9 mouse cellular contexts compared by ENCODE assay signal in the genomic region with DNA sequence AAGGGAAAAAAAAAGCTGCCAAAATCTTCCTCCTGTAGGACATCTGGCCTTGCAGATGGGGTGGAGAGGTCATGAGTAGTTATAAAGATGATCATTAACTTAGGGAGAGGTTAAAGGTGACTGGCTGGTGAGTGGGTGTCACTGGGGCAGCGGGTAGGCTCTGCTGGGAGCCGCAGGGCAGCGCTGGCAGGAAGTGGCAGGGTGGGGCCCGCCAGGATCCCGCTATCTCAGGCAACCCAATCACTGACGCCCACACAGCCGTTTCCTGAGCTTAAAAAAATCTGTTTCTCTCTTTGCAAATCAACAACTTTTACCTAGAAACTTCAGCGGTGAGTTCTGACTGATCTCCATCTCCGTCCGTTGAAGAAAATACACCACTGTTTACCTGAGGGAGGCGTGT. TPM values are rescaled to one million over a fixed set of nuclear protein-coding genes. Genes with fewer than 3 reads are reported as not detected.
A peak's percentile ranks its signal among the peaks of the same experiment; 100 is the strongest.
DNase-seq lines count a peak whose midpoint lies in the region; ATAC-seq and TF ChIP-seq lines count a peak whose summit lies in the region.
"Had no signal": no experiment of that assay in that cellular context is flagged by ENCODE, and none has a peak within 500 bp of the region (broad histone marks: within the 10 kb centered on the region; RNA-seq: fewer than 3 reads in every experiment).

No protein-coding gene starts in this region.

- 38% methylated on average over 11 of the region's 11 CpGs for WGBS in kidney, embryonic 16.5 days
- 60% methylated on average over 11 of the region's 11 CpGs for WGBS in intestine, embryonic 16.5 days

- H3K4me3 ChIP-seq in ES-Bruce4 (ENCODE audit: low read depth, low read length) = no peak overlapping the region
- no peak overlapping the region for H3K4me3 ChIP-seq in kidney, embryonic 16.5 days (ENCODE audit: low read length)
- no peak overlapping the region for H3K4me3 ChIP-seq in intestine, embryonic 16.5 days (ENCODE audit: low read length)
- H3K4me3 ChIP-seq: limb, embryonic 13.5 days had no signal

- H3K4me1 ChIP-seq in ES-Bruce4 (ENCODE audit: control insufficient read depth, insufficient read depth, low read length) = peaks cover 9% of the 10 kb centered on the region
- H3K4me1 ChIP-seq in kidney, embryonic 16.5 days (ENCODE audit: insufficient read depth, low read length) = peaks cover 13% of the 10 kb centered on the region
- H3K4me1 ChIP-seq in intestine, embryonic 16.5 days (ENCODE audit: control insufficient read depth, insufficient read depth, low read length) = no peaks in the 10 kb centered on the region
- H3K4me1 ChIP-seq: limb, embryonic 13.5 days had no signal

- no peak for DNase-seq in ovary, postnatal 10 days (ENCODE audit: low spot score)
- no peak for DNase-seq in embryo, embryonic 11 days
- no peak for DNase-seq in gastrocnemius, postnatal 14 days

- H3K27me3 ChIP-seq in ES-Bruce4 (ENCODE audit: control insufficient read depth, insufficient read depth, low read length, poor library complexity, severe bottlenecking) = no peaks in the 10 kb centered on the region
- H3K27me3 ChIP-seq in kidney, embryonic 16.5 days (ENCODE audit: insufficient read depth, low read length) = no peaks in the 10 kb centered on the region
- H3K27me3 ChIP-seq in intestine, embryonic 16.5 days (replicated peaks; ENCODE audit: control insufficient read depth, insufficient read depth, low read length) = no peaks in the 10 kb centered on the region
- H3K27me3 ChIP-seq: limb, embryonic 13.5 days had no signal

- intact Hi-C loops in gastrocnemius, postnatal 14 days (cut with DNase I; ENCODE audit: low total_unique reads) = no loop called here

- H3K27ac ChIP-seq in ES-Bruce4 (ENCODE audit: insufficient read depth, low read length) = peak overlapping the region; percentile 76
- peak overlapping the region; percentile 69 for H3K27ac ChIP-seq in kidney, embryonic 16.5 days (ENCODE audit: low read length)
- H3K27ac ChIP-seq in intestine, embryonic 16.5 days (ENCODE audit: low read length) = no peak overlapping the region
- H3K27ac ChIP-seq: limb, embryonic 13.5 days had no signal

- ATAC-seq in granulocyte monocyte progenitor cell, adult 5-6 weeks (replicated peaks; ENCODE audit: poor library complexity, severe bottlenecking) = peak; percentile 52
- ATAC-seq in kidney, embryonic 16.5 days (ENCODE audit: low FRiP score, low TSS enrichment) = no peak
- ATAC-seq in megakaryocyte, adult 5-6 weeks (ENCODE audit: poor library complexity, severe bottlenecking) = peak; percentile 70
- no peak for ATAC-seq in intestine, embryonic 16.5 days

- TF ChIP-seq CTCF in ES-Bruce4 (IDR thresholded peaks at IDR 0.05; ENCODE audit: low read depth, low read length) = no peak

- no peak for TF ChIP-seq POLR2A in ES-Bruce4 (IDR thresholded peaks at IDR 0.05; ENCODE audit: insufficient read depth, low read length)

- H3K9ac ChIP-seq in ES-Bruce4 (ENCODE audit: low read depth, poor library complexity, severe bottlenecking) = no peak overlapping the region
- no peak overlapping the region for H3K9ac ChIP-seq in kidney, embryonic 16.5 days (replicated peaks; ENCODE audit: low read length)
- no peak overlapping the region for H3K9ac ChIP-seq in intestine, embryonic 16.5 days (ENCODE audit: low read depth, low read length)
- H3K9ac ChIP-seq: limb, embryonic 13.5 days had no signal

- H3K36me3 ChIP-seq in ES-Bruce4 (ENCODE audit: control insufficient read depth, insufficient read depth, low read length, poor library complexity, severe bottlenecking) = no peaks in the 10 kb centered on the region; the same call in 1 of the 2 replicates
- peaks cover 28% of the 10 kb centered on the region for H3K36me3 ChIP-seq in kidney, embryonic 16.5 days (ENCODE audit: insufficient read depth, low read length)
- H3K36me3 ChIP-seq in intestine, embryonic 16.5 days (ENCODE audit: control insufficient read depth, insufficient read depth, low read length) = peaks cover 10% of the 10 kb centered on the region; the same call in 1 of the 2 replicates

- H3K9me3 ChIP-seq in ES-Bruce4 (replicated peaks; ENCODE audit: control insufficient read depth, insufficient read depth, low read length, poor library complexity, severe bottlenecking) = no peaks in the 10 kb centered on the region
- H3K9me3 ChIP-seq in kidney, embryonic 16.5 days (ENCODE audit: low read length) = no peaks in the 10 kb centered on the region
- no peaks in the 10 kb centered on the region for H3K9me3 ChIP-seq in intestine, embryonic 16.5 days (ENCODE audit: control insufficient read depth, low read length)
- H3K9me3 ChIP-seq: limb, embryonic 13.5 days had no signal

- H3K4me2 ChIP-seq in kidney, embryonic 16.5 days (replicated peaks; ENCODE audit: low read depth, low read length) = no peak overlapping the region
- no peak overlapping the region for H3K4me2 ChIP-seq in intestine, embryonic 16.5 days (ENCODE audit: low read depth, low read length)
- H3K4me2 ChIP-seq: limb, embryonic 13.5 days had no signal

- TF ChIP-seq EP300 in ES-Bruce4 (IDR thresholded peaks at IDR 0.05; ENCODE audit: insufficient read depth, low read depth, low read length) = no peak

RNA-seq across cellular contexts. Expression of a gene that starts 35.4 kb away (rescaled TPM):
- polyA plus RNA-seq in ES-Bruce4 (2011; ENCODE audit: insufficient read depth, insufficient read length, low read depth, missing spikeins) = 44.7 and 47.0 TPM in 2 replicates
- 1.9 and 5.5 TPM in 2 replicates for total RNA-seq in granulocyte monocyte progenitor cell, adult 5-6 weeks (2014; fragmentation: Nextera tagmentation)
- total RNA-seq in granulocyte monocyte progenitor cell, adult 5-6 weeks (2017) = 2.8 and 3.2 TPM in 2 replicates
- 10.1 and 10.4 TPM in 2 replicates for polyA plus RNA-seq in kidney, embryonic 16.5 days (2015; fragmentation: Nextera tagmentation; extraction: Ambion mirVana)
- 70.6 and 72.1 TPM in 2 replicates for total RNA-seq in megakaryocyte, adult 5-6 weeks (2015)
- 18.9 and 25.5 TPM in 2 replicates for total RNA-seq in megakaryocyte, adult 5-6 weeks (2017)
- polyA plus RNA-seq in intestine, embryonic 16.5 days (2015; fragmentation: Nextera tagmentation; extraction: Ambion mirVana) = 3.6 and 5.1 TPM in 2 replicates
- 10 to 100 TPM; 19.1 to 24.1 TPM for total RNA-seq in gastrocnemius, postnatal 14 days (2021)

RNA-seq across cellular contexts. Expression of a gene that starts 49.2 kb away (rescaled TPM):
- 2.3 and 4.5 TPM in 2 replicates for polyA plus RNA-seq in ES-Bruce4 (2011; ENCODE audit: insufficient read depth, insufficient read length, low read depth, missing spikeins)
- total RNA-seq in granulocyte monocyte progenitor cell, adult 5-6 weeks (2014; fragmentation: Nextera tagmentation) = 29.7 and 33.2 TPM in 2 replicates
- total RNA-seq in granulocyte monocyte progenitor cell, adult 5-6 weeks (2017) = 67.4 and 74.9 TPM in 2 replicates
- 30.6 and 40.7 TPM in 2 replicates for polyA plus RNA-seq in kidney, embryonic 16.5 days (2015; fragmentation: Nextera tagmentation; extraction: Ambion mirVana)
- 40.0 and 43.6 TPM in 2 replicates for total RNA-seq in megakaryocyte, adult 5-6 weeks (2015)
- 40.6 and 43.1 TPM in 2 replicates for total RNA-seq in megakaryocyte, adult 5-6 weeks (2017)
- polyA plus RNA-seq in intestine, embryonic 16.5 days (2015; fragmentation: Nextera tagmentation; extraction: Ambion mirVana) = 14.3 and 18.9 TPM in 2 replicates
- total RNA-seq in gastrocnemius, postnatal 14 days (2021) = 1 to 10 TPM; 5.1 to 7.5 TPM

Comparison
In these comparisons a context has a peak if more than half of its experiments do, and no peak if none do; other contexts are left out.
1. ATAC-seq: peak in granulocyte monocyte progenitor cell, adult 5-6 weeks (single experiment) and megakaryocyte, adult 5-6 weeks (single experiment); none in kidney, embryonic 16.5 days (single experiment) and intestine, embryonic 16.5 days (single experiment).